Mouse (Mus musculus) forebrain, embryonic 14.5 days (tissue): ENCODE measurements around the gene Bend6. TPM values are rescaled to one million over a fixed set of nuclear protein-coding genes. Genes with fewer than 3 reads are reported as not detected.

Experiments used
- ATAC-seq: fragments of 200-750 bp; cut with Nextera tagmentation; 2 replicates; pipeline ENCODE4 v1.8.0; 2017; ENCODE audit warnings: mild to moderate bottlenecking, moderate library complexity
- DNase-seq: peaks from one replicate; pipeline ENCODE4 v3.0.0-alpha.2; 2015; ENCODE audit warnings: low spot score
- H3K27ac ChIP-seq: fragments of 300-500 bp; sonication (generic); 2 replicates; pipeline ENCODE4 v1.5.1; 2014; ENCODE audit warnings: low read depth, mild to moderate bottlenecking, control low read depth, low read length, moderate library complexity
- H3K27me3 ChIP-seq: fragments of 300-500 bp; sonication (generic); replicated peaks from 2 replicates; pipeline ENCODE4 v1.6.1; 2014; ENCODE audit warnings: low read length, control low read depth, mixed read lengths; ENCODE audit not compliant: control insufficient read depth, insufficient read depth
- H3K36me3 ChIP-seq: fragments of 300-500 bp; sonication (generic); 2 replicates; pipeline ENCODE4 v1.6.1; 2014; ENCODE audit warnings: low read length, control low read depth; ENCODE audit not compliant: control insufficient read depth, insufficient read depth
- H3K4me1 ChIP-seq: fragments of 300-500 bp; sonication (generic); 2 replicates; pipeline ENCODE4 v1.6.1; 2014; ENCODE audit warnings: antibody characterized with exemption, low read length, control low read depth; ENCODE audit not compliant: control insufficient read depth, insufficient read depth
- H3K4me2 ChIP-seq: fragments of 300-500 bp; sonication (generic); 2 replicates; pipeline ENCODE4 v1.6.1; 2014; ENCODE audit warnings: mild to moderate bottlenecking, control low read depth, low read length
- H3K4me3 ChIP-seq: fragments of 300-500 bp; sonication (generic); 2 replicates; pipeline ENCODE4 v1.5.1; 2014; ENCODE audit warnings: low read depth, low read length, control low read depth
- H3K9ac ChIP-seq: fragments of 300-500 bp; sonication (generic); 2 replicates; pipeline ENCODE4 v1.6.1; 2014; ENCODE audit warnings: mild to moderate bottlenecking, low read length, control low read depth, moderate library complexity
- H3K9me3 ChIP-seq: fragments of 300-500 bp; sonication (generic); replicated peaks from 2 replicates; pipeline ENCODE4 v1.6.1; 2016; ENCODE audit warnings: low read length, control low read depth, mixed read lengths; ENCODE audit not compliant: control insufficient read depth
- WGBS: fragments of 180-500 bp; shearing (Covaris S2); extraction: QIAGEN DNeasy Blood & Tissue Kit; methylation state at CpG from one replicate; pipeline ENCODE4 v1.1.7; 2014; 5-methylcytosine and 5-hydroxymethylcytosine counted together
- polyA plus RNA-seq: library from polyadenylated mRNA; unstranded; fragments of >200 nt; fragmentation: Nextera tagmentation; extraction: Ambion mirVana; gene quantifications from 2 replicates; pipeline ENCODE4 v1.2.1, GENCODE M21; 2014

Gene Bend6
- polyA plus RNA-seq, 1 experiment from 2014 or later: 32.2 TPM

DNA sequence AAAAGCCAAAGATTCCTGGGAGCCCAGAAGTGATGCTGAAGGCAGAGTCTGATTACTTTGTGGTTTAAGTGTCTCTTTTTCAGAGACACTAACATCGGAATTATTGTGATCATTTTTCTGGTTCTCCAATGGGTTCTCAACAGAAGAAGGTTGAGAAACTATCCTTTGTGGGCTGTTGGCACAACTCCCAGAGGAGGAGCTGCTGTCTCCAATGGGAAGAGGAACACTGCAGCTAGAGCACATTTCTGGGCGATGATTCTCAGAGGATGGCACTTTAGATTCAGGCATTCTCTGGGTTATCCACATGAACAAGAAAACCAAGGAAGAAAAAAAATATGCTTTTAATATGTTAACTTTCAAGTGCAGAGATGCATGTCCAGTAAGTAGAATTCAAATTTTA, 104.3 kb downstream of the Bend6 start:
- Histone ChIP-seq H3K4me3 (no peak overlapping the region), H3K4me2 (no peak overlapping the region), H3K27me3 (no peaks in the 10 kb centered on the region), H3K9ac (no peak overlapping the region), H3K36me3 (peaks cover 72% of the 10 kb centered on the region), H3K9me3 (no peaks in the 10 kb centered on the region), H3K27ac (no peak overlapping the region), H3K4me1 (no peaks in the 10 kb centered on the region)
- ATAC-seq (no peak), DNase-seq (no peak)
- WGBS: 90% methylated on average over 2 of the region's 2 CpGs

Other genes starting within 250 kb of the Bend6 start
- gene Prim2, start 238.0 kb downstream of the Bend6 start, polyA plus RNA-seq: 36.8 and 37.4 TPM in 2 replicates
- 23.7 and 28.2 TPM in 2 replicates for gene Rab23, start 187.9 kb downstream of the Bend6 start, polyA plus RNA-seq
- 23.9 and 28.5 TPM in 2 replicates for gene Bag2, start 150.0 kb downstream of the Bend6 start, polyA plus RNA-seq
- gene Zfp451, start 93.2 kb downstream of the Bend6 start, polyA plus RNA-seq: 43.4 and 54.2 TPM in 2 replicates
- gene Dst, start 409 bp upstream of the Bend6 start, polyA plus RNA-seq: 24.9 and 43.9 TPM in 2 replicates